Mouse (Mus musculus) brain, embryonic 14.5 days (tissue): ENCODE results near the gene Abhd2. TPM values are rescaled to one million over a fixed set of nuclear protein-coding genes. Genes with fewer than 3 reads are reported as not detected.
"Not testable (repeated sequence)": the region's sequence is repeated elsewhere in the genome, so short reads cannot be mapped to it uniquely, and the experiment has no call there.

Experiments
- DNase-seq: peaks from one replicate; pipeline ENCODE4 v3.0.0-alpha.2; 2011; ENCODE audit warnings: low read depth
- CTCF ChIP-seq: fragments of 200-500 bp; IDR thresholded peaks from 2 replicates; pipeline ENCODE4 v1.5.1; 2012; ENCODE audit warnings: inconsistent platforms, mild to moderate bottlenecking, moderate library complexity, borderline replicate concordance; ENCODE audit not compliant: insufficient read depth, insufficient read length; ENCODE audit errors: extremely low read depth
- POLR2A ChIP-seq: fragments of 200-500 bp; IDR thresholded peaks from 2 replicates; pipeline ENCODE4 v1.6.1; 2012; ENCODE audit warnings: mild to moderate bottlenecking, inconsistent platforms, borderline replicate concordance; ENCODE audit not compliant: poor library complexity, insufficient read depth, insufficient read length, severe bottlenecking; ENCODE audit errors: extremely low read depth
- polyA plus RNA-seq: library from polyadenylated mRNA; depleted of rRNA; stranded (reverse); fragments of >200 nt; gene quantifications from 2 replicates; pipeline ENCODE4 v1.2.3, GENCODE M21; 2012

Gene Abhd2
- polyA plus RNA-seq, 1 experiment: 28.7 TPM

DNA sequence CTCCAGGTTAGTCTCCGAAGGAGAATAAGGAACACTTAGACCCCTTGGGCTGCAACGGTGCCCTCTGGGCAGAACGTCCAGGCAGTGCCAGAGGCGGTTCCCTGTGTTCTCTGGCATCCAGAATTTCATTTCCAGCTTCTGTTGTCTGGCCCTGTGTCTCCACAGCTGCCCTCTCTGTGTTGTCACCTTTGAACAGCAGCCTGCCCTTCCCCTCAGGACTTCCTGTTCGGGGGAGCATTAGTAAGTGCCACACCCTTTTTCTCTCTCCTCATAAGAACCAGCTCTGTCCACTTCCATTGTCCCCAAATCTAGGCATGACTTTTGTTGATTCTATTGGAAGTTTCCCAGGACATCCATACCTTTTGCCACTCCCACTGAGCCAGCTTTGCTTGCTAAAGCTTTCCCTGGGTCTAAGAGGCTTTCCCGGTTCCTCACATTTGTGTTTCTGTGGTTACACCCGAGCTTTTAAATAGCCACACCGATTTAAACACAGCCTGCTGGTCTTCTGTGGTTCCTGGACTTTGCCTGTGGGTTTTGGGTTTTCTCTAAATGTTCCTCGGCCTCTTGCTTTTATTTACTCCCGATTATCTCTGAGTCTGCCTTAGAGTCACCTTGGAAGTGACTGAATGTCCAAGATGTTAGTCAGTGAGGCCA is 6.5 kb downstream of the Abhd2 start:
- TF ChIP-seq CTCF: no peak
- TF ChIP-seq POLR2A: no peak
- DNase-seq: no peak

DNA sequence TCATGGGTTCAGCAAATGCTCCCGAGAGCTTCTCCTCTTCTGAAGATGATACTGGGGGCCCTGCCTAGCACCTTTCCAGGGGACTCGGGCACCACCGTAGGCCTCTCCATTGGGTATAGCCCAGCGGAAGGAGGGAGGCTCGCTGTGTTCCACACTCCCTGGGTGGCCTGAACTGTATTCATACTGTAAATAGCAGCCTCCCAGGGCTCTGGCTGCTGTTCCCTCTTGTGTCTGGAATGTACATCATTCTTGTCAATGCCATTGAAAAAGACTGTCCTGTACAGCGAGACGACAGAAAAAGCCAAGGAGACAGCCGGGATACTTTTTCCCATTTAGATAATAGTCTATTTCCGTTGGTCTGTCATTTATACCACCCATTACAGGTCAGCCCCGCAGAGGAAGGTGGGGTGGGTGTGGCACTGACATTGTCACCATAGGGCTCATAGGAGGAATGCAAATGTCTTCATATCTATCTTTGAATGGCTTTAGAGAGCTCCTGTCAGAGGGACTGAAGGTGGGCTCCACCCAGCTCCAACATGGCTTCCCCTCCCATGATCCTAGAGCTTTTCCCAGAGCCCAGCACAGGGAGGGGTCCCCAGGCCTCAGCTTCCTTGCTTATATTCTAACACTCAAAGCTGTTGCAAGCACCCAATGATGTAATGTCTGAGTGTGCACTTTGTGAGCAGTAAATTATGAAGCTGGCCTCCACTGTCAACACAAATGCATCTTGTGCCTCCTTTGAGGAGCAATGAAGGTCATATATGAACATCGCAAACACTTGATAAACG is 10.1 kb downstream of the Abhd2 start:
- no peak for TF ChIP-seq POLR2A
- no peak for TF ChIP-seq CTCF
- no peak for DNase-seq

DNA sequence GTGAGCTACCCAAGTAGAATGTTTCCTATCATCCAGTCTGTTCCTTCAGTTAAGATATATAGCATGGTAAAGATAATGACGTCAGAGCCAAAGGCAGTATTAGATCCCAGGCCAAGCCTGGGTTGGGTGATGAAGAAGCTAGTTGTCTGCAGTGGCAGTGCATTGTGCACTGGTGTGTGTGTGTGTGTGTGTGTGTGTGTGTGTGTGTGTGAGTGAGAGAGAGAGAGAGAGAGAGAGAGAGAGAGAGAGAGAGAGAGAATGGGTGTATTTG is 10.6 kb downstream of the Abhd2 start:
- DNase-seq: not testable (repeated sequence)

DNA sequence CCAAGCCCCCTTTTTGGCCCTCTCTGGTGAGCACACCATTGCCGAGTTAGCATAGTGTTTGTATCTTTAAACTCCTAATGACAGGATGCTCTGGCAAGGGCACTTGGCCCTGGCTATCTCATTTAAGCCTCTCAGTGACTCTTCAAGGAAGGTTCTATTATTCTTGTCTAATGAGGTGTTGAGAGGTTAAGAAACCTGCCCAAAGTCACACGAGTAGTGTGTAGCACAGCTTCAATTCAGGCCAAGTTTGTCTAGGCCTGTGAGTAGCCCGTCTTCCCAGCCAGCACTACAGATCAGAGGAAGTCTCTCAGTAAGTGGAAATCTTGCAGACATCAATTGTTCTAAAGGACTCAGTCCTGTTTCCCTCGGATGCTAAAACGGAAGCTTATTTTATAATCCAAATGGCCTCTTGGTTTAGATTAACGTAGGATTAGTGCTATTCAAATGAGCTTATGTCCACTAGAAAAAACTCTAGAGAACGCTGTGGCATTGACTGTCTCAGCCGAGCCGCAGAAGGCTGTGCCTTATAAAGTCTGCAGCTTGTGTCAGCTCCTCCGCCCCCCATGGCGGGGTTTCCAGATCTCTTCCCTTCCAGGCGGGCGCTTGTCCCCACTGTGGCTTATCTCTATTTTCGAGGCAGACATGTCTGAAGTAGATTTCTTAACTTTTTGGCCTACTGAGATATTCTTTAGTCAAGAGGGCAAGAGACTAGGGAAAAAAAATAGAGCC is 11.3 kb downstream of the Abhd2 start:
- peak; percentile 34 for DNase-seq
- TF ChIP-seq POLR2A (no peak), CTCF (no peak)

DNA sequence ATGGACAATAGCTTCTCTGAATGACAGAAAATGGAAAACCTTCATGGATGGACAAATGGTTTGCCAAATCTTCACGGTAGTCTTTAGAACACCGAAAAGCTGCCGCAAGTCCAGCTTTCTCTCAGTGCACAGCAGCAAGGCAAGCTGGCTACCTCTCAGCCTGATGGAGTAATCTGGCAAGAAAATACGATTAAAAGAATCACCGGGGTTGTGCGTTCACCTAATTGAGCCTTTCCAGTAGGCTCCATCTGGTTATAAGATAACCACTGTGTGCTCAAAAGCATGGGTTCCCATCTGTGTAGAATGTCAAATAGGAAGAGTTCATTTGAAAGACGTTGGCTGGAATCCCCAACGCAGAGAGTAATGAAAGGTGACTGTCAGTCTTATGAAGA is 11.9 kb downstream of the Abhd2 start:
- peak; percentile 42 for DNase-seq
- TF ChIP-seq POLR2A (no peak), CTCF (no peak)

DNA sequence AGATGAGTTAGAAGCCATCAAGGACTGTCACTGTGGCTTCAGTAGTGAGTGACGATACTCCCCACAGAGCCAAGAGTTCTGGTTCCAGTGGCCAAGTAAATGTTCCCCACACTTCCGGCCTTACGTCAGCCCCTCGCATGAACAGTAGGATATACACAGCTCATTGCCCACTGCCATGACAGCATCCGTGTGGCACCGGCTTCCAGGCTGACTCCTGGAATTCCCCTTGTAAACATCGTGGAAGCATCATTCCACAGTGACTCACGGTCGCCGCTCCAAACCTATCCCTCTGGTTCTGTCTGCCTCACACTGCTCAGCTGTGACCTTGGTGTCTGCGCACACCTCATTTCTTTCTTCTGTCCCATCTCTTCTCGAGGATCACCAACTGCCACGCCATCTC is 12.4 kb downstream of the Abhd2 start:
- no peak for DNase-seq
- TF ChIP-seq POLR2A (no peak), CTCF (no peak)

DNA sequence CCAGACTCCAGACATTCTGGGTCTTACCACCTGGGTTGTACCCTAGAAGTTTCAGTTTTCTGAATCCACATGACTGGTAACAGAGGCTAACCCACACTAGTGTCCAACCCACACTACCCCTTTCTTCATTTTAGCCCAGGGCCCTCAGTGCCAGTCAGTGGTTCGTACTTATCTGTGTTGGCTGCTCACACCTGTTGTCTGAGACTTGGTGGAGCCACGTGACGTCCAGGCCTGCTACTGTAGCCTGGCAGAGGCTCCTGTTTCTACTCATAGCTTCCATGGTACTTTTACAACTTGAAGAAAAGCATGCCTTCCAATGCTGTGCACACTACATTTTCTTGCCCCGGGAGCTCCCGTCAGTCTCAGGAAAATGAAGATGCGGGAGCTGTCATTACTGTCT is 14.2 kb downstream of the Abhd2 start:
- DNase-seq: no peak
- TF ChIP-seq CTCF (no peak), POLR2A (no peak)

DNA sequence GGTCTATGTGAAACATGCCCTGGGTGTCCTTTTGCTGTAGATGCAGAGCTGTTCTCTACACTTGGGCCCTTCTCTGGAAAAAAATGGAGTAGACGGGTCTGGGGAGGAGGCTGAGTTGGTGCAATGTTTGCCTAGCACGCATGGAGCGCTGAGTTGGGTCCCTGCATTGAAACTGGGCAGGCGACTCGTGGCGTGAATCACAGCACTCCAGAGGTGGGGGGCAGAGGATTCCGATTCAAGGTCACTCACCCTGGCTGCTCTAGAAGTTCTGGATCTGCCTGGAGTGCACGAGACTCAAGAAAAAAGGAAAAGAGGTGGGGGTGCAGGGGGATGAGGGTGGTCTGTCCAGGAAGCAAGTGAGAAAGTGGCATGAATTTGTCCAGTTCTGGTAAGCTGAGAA is 14.9 kb downstream of the Abhd2 start:
- no peak for DNase-seq
- no peak for TF ChIP-seq POLR2A
- TF ChIP-seq CTCF: no peak

DNA sequence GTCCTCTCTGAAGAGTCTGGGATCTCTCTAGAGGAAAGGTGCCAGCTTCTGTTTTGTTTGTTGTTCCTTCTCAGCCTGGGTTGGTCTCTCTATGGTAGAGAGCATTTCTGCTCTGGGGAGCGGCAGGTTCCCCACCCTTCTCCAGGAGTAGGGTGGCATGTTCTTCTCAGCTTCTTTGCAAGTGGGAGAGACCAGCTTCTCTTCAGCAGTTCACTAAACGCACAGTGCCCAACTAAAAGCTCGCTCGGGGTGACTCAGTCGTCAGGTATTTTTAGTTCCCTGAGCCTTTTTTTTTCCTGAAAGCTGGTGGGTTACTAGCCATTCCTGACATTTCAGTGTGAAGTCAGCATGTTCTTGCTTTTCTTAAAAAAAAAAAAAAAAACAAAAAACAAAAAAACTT is 15.4 kb downstream of the Abhd2 start:
- TF ChIP-seq POLR2A (no peak), CTCF (no peak)
- DNase-seq: no peak

DNA sequence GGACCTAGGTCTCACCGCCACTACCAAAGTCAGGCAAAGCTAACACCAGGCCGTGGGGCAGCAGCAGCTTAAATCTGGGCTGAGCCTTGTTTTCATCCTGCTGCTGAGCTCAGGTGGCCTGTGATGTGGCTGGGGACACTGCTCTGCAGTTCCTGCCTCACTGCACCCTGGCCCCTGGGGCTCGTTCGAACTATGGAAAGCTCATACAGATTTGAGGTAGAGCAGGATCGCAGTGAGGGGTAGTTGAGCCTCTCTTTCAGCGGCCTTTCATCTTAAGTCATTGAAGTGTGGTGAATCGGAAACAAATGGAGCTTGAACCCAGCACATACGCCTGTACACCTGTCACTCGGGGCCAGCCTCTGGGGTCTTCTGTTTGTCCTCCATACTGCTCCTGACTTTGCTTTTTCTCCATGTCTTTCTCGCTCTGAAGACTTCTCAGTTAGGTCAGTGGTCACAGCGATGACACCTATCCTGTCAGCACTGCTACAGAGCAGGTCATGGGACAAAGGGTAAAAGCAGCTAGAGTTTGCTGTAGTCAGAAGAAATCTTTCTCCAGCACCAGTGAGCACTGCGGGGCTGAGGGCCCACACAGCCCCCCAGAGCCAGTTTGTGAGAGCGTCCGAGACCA is 20.7 kb downstream of the Abhd2 start:
- DNase-seq: no peak
- no peak for TF ChIP-seq CTCF
- no peak for TF ChIP-seq POLR2A

DNA sequence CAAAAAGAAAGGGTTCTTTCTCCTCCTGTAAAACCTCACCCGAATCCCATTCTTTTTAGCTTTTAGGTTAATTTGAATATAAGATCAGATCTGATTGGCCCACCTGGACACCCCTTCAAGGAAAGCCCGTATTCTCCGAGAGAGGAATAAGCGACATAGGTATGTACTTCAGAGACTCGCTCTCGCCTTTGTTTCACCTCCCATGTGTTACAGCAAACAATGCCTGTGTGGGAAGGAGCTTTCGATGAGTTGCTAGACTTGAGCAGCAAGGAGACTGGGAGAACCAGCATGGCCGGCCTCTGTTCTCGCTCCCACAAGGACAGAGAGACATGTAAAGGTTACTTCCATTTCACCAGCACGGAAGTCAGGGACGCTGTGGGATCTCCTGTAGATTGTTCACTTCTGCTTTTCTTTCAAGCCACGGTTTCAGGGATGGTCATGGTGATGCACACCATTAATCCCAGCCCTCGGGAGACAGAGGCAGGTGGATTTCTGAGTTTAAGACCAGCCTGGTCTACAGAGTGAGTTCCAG is 21.5 kb downstream of the Abhd2 start:
- no peak for TF ChIP-seq POLR2A
- TF ChIP-seq CTCF: no peak
- no peak for DNase-seq

DNA sequence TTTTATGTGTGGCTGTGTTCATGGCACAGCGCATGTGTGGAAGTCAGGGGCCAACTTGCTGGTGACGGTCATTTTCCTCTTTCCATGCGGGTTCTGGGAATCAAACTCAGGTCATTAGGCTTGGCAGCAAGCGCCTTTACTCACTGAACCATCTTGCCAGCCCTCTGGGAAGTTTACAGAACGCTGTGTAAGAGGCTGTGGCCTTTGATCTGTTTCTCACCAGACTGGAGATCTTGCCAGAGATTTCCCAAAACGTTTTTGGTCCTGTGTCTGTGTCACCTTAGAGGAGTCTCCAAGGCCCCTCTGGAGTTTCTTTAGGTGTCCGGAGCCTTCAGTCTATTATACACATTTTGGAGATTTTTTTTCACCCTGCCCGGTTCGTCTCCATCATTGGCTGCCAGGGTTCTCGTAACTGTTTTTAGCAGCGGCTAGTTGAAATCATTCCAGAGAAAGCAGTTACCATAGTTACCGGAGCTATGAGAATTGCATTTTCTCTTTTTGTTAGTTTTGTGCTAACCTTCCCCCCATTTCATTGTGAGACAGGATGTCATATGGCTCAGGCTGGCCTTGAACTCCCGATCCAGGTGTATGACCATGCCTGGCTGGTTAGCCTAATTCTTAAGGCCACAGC is 22.3 kb downstream of the Abhd2 start:
- no peak for TF ChIP-seq POLR2A
- no peak for TF ChIP-seq CTCF
- DNase-seq: no peak
